Mouse (Mus musculus) effector memory CD4-positive, alpha-beta T cell, adult 7 months (primary cell): ENCODE measurements around the gene Aurkaip1. TPM values are rescaled to one million over a fixed set of nuclear protein-coding genes. Genes with fewer than 3 reads are reported as not detected.

Source experiments
- polyA plus RNA-seq: library from polyadenylated mRNA; unstranded; fragments of 100-300 nt; shearing (Covaris generic); gene quantifications from one replicate; pipeline ENCODE4 v1.2.1, GENCODE M21; 2017

Aurkaip1 gene
- polyA plus RNA-seq = 125 TPM

DNA sequence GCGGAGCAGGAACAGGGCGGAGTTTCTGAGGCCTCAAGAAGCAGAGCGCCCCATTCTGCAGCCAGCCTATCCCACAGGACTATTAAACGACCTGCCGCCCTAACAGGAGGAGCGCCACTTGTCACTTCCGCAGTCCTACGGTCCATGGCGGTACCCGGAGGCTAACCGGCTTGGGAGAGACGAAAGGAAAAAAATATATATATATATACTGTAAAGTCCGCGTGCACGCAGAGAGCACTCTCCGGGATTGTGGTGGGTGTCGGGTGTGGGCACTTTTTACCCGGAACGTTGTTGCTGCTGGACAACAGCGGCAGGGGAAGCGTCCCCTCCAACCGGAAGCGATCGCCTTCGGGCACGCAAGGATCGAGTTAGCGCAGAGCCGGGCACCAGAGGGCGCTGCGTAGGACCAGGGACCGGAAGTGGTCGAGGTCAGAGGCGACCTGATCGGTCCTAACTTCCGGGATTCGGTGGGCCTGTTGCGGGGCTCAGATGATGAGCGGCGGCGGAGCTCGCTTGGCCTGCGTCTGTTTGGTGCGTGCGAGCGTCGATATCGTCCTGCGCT lies at the start of gene Aurkaip1:
Gene Aurkaip1 (plus strand): TSS at position 68 of the 562 bp plus-strand sequence.

DNA sequence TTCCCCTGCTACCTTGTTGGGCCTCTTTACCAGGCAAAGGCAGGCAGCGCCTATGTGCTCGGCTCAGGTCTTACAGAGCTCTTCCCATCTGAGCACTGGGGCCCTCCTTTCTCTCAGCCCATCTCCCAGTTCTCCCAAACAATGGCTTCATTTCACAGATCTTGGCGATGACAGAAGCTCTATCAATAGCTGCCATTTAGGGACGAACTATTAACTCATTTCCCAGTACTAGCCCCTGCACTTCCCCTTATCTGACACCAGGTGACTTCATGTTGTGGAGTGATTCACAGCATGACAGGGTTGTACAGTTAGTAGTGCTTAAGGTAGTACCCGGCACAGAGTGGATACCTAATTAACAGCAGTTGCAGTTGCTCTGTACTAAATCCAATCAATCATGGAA lies 45.3 kb upstream of the Aurkaip1 start, which contains the start of gene Tmem88b:
Gene Tmem88b (minus strand): TSS at position 56 of the 400 bp plus-strand sequence.

DNA sequence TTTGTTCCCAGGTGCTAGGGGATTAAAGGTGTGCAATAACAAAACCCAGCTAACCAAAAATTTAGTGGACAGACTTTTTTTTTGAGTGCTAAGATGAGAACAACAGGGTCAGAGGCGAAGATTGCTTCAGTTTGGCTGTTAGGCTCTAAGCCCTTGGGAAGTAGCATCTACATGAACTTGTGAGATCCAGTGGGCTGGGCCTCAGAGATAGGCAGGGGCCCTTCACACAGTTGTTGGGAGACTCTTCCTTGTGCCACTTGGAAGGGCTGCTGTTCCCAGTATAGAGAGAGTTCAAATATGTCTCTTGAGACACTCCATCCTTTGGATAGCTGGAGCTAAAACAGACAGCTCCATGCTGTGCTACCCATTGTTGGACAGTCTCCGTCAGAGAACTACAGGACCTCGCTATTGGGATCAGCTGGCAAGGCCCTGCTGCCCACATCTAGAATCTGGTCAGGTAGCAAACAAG lies 41.0 kb upstream of the Aurkaip1 start, which contains the start of gene Ankrd65:
Gene Ankrd65 (plus strand): TSS at position 419 of the 469 bp plus-strand sequence.

DNA sequence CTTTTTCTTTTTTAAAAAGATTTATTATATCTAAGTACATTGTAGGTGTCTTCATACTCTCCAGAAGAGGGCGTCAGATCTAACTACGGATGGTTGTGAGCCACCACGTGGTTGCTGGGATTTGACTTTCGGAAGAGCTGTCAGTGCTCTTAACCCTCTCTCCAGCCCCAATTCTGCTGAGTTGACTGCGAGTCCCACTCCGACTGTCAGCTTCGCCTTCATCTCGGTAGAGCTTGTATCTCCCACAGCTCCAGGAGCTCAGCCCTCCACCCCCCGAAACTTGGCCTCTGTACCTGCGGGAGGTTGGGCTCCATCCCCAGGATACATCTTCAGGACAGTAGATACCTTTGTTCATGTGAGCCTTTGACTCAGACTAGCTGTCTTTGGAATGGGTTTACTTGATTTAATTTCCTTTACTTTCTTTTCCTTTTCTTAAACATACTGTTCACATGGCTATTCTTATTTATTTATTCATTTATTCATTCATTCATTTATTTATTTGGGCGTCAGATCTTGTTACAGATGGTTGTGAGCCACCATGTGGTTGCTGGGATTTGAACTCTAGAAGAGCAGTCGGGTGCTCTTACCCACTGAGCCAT lies 28.2 kb upstream of the Aurkaip1 start, which contains the start of gene Mrpl20:
Gene Mrpl20 (plus strand): TSS at position 138 of the 599 bp plus-strand sequence.

DNA sequence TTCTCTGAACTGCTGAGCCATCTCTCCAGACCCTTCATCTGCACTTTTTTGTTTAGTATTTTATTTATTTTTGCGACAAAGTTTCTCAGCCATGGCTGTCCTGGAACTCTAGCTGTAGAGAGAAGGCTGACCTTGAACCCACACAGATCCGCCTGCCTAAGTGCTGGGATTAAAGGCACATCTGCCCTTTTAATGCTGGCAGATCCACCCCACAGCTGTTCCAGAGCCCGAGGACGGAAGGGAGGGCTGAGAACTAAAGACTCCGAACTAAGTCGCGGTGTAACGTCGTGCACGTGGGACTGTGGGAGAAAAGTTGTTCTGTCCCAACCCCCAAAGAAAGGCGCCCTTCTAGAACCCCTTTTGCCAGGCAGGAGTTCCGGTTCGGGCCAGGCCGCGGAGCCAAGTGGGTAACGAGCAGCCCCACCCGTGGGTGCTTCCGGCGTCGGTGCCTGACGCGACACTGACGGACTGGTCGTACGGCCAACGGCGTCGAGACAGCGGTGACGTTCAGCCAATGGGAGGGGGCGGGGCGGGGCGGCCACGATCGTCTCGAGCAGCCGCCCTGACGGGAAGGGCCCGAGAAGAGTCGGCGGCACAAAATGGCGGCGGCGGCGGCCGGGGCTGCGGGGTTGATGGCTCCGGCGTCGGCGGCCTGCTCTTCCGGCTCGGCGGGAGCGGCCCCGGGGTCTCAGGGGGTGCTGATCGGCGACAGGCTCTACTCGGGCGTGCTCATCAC lies 19.0 kb upstream of the Aurkaip1 start, which contains the start of gene Ccnl2:
Gene Ccnl2 (plus strand): TSS at position 561 of the 736 bp plus-strand sequence.

DNA sequence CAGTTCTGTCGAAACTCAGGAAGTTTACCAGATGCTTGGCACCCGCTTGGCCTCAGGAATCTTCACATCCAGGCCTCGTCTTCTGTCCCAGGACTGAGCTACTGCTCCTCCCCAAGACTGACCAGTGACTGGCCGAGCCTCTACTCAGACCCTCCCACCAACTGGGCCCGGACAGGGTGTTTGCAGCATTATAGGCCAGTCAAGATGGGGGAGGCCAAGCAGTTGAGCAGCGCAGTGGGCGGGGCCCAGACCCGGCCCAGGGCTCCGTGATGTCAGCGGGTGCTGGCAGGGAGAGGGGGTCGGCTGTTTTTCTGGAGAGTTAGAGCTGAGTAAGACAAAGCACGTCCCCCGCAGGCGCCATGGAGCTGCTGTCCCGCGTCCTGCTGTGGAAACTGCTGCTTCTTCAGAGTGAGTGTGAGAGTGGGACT lies 8.4 kb downstream of the Aurkaip1 start, which contains the start of gene Mxra8:
Gene Mxra8 (plus strand): TSS at position 198 of the 428 bp plus-strand sequence.

DNA sequence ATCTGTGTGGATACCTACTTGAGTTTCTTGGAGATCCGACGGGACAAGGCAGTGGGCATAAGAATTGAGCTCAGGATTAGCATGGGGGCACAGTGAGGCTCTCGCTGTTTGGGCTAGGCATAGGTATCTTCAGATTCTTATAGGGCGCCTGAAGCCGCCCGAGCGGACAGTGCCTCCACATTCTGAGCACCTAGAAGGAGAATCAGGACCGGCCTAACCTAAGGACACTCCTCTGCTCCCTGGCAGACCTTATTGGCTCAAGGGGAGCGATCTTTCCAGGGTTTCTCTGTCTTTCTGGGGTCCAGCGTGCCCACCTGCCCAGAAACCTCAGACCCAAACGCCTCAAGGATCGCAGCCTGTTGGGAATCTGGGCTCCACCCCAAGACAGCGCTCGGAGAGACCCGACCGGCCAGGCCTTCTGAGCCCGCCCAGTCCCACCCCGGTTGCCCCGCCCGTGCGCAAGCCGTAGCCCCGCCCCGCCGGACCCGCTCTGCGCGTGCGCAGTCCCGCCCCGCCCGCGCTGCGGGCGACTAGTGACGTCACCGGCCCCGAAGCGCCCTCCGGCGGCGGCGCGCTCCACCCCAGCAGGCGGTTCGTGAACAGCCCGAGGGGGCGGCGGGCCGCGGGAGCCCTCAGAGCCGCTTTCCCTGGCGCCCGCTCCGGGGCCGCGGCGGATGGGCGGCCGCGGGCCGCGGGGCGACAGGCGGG lies 16.0 kb downstream of the Aurkaip1 start, which contains the start of gene Dvl1:
Gene Dvl1 (plus strand): TSS at position 532 of the 708 bp plus-strand sequence.

DNA sequence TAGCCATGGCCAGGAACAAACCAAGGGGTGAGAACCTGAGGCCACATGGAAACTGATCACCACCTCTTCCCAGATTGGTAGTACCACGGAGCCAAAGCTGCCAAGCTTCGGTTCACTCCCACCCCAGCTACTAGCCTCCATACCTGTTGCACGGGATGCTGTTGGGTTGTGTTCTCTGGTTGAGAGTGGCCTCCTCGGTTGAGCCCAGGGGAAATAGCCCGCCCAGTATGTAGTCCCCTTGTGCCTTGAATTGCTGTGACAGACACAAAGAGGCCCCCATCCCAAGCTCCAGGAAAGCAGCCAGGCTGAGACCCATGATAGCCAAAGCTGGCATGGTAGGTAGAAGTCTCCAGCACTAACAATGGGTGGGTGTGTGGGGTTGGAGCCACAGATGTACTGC lies 31.9 kb downstream of the Aurkaip1 start, which contains the start of gene Tas1r3:
Gene Tas1r3 (minus strand): TSS at position 362 of the 400 bp plus-strand sequence.

DNA sequence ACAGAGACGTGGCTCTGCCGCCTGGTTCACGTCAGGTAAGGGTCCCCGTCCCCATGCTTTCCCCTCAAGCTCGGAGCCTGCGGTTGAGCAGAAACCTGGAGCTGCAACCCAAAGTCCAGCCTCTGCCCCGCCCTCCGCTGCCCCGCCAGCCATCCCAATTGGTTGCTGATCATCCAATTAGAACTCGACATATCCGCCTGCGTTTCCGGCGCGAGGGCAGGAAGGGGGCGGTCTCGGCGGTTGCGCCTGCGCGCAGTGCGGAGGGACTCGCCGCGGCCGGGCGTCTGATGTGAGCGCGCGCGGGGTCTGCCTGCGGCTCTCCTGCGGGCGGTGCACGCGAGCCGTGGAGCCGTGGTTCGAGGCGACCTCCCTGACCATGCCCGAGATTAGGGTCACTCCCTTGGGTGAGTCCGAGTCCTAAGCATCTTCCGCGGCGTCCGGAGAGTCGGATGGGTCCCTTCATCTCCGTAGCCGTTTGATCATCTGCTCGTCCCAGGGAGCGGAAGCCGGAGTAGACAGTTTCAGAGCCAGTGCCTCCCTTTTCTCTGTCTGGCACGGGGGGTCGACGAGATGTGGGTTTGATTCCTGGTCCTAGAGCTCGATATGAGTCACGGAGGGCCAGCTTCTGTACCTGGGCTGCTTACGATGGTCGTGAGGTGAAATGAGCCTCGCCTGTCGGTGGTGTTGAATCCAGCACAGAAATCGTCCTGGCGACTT lies 38.4 kb downstream of the Aurkaip1 start, which contains the start of the genes Cptp and Ints11:
Gene Cptp (minus strand): TSS at position 124 of the 717 bp plus-strand sequence.
Gene Ints11 (plus strand): TSS at position 230 of the 717 bp plus-strand sequence.

Other genes with a start within 250 kb of the Aurkaip1 start
- gene Slc35e2, start 229.9 kb upstream of the Aurkaip1 start, polyA plus RNA-seq = 20.0 TPM
- gene Cdk11b, start 206.4 kb upstream of the Aurkaip1 start, polyA plus RNA-seq = 314 TPM
- not detected for gene Gm10563, start 185.9 kb upstream of the Aurkaip1 start, polyA plus RNA-seq
- gene Mmp23, start 177.9 kb upstream of the Aurkaip1 start, polyA plus RNA-seq = 0.74 TPM
- gene Mib2, start 162.1 kb upstream of the Aurkaip1 start, polyA plus RNA-seq = 45.8 TPM
- 10.8 TPM for gene Fndc10, start 136.9 kb upstream of the Aurkaip1 start, polyA plus RNA-seq
- 92.9 TPM for gene Ssu72, start 126.5 kb upstream of the Aurkaip1 start, polyA plus RNA-seq
- gene Tmem240, start 96.5 kb upstream of the Aurkaip1 start, polyA plus RNA-seq = 0.35 TPM
- gene Atad3a, start 70.2 kb upstream of the Aurkaip1 start, polyA plus RNA-seq = 65.7 TPM
- not detected for gene Vwa1, start 56.6 kb upstream of the Aurkaip1 start, polyA plus RNA-seq
- gene Tmem88b, start 45.4 kb upstream of the Aurkaip1 start, polyA plus RNA-seq = not detected
- not detected for gene Ankrd65, start 40.8 kb upstream of the Aurkaip1 start, polyA plus RNA-seq
- 72.5 TPM for gene Mrpl20, start 28.4 kb upstream of the Aurkaip1 start, polyA plus RNA-seq
- 320 TPM for gene Ccnl2, start 18.8 kb upstream of the Aurkaip1 start, polyA plus RNA-seq
- 4.6 TPM for gene Mxra8, start 8.4 kb downstream of the Aurkaip1 start, polyA plus RNA-seq
- gene Dvl1, start 16.1 kb downstream of the Aurkaip1 start, polyA plus RNA-seq = 85.5 TPM
- 0.56 TPM for gene Tas1r3, start 32.1 kb downstream of the Aurkaip1 start, polyA plus RNA-seq
- gene Cptp, start 38.2 kb downstream of the Aurkaip1 start, polyA plus RNA-seq = 6.9 TPM
- gene Ints11, start 38.3 kb downstream of the Aurkaip1 start, polyA plus RNA-seq = 63.2 TPM
- 26.4 TPM for gene Pusl1, start 60.5 kb downstream of the Aurkaip1 start, polyA plus RNA-seq
- 38.1 TPM for gene Acap3, start 60.5 kb downstream of the Aurkaip1 start, polyA plus RNA-seq
- gene Ube2j2, start 112.6 kb downstream of the Aurkaip1 start, polyA plus RNA-seq = 179 TPM
- gene C1qtnf12, start 131.0 kb downstream of the Aurkaip1 start, polyA plus RNA-seq = 3.1 TPM
- gene B3galt6, start 161.4 kb downstream of the Aurkaip1 start, polyA plus RNA-seq = 6.7 TPM
- 494 TPM for gene Sdf4, start 161.6 kb downstream of the Aurkaip1 start, polyA plus RNA-seq
- gene Tnfrsf4, start 182.6 kb downstream of the Aurkaip1 start, polyA plus RNA-seq = 649 TPM
- gene Tnfrsf18, start 194.9 kb downstream of the Aurkaip1 start, polyA plus RNA-seq = 569 TPM
- not detected for gene Ttll10, start 228.1 kb downstream of the Aurkaip1 start, polyA plus RNA-seq